Mouse (Mus musculus) lung, embryonic 15.5 days (tissue): ENCODE results near the gene Fbxw9. TPM values are rescaled to one million over a fixed set of nuclear protein-coding genes. Genes with fewer than 3 reads are reported as not detected.

ENCODE experiments used
- ATAC-seq: fragments of 200-750 bp; cut with Nextera tagmentation; 2 replicates; pipeline ENCODE4 v1.8.0; 2017; ENCODE audit warnings: moderate number of reproducible peaks, borderline replicate concordance; ENCODE audit not compliant: low FRiP score, low TSS enrichment; ENCODE audit errors: extremely low read depth
- H3K27ac ChIP-seq: fragments of 300-500 bp; sonication (generic); 2 replicates; pipeline ENCODE4 v1.5.1; 2015; ENCODE audit warnings: moderate library complexity, mild to moderate bottlenecking, inconsistent platforms
- H3K27me3 ChIP-seq: fragments of 300-500 bp; sonication (generic); 2 replicates; pipeline ENCODE4 v1.6.1; 2015; ENCODE audit warnings: inconsistent platforms
- H3K36me3 ChIP-seq: fragments of 300-500 bp; sonication (generic); 2 replicates; pipeline ENCODE4 v1.6.1; 2015; ENCODE audit warnings: inconsistent platforms
- H3K4me1 ChIP-seq: fragments of 300-500 bp; sonication (generic); 2 replicates; pipeline ENCODE4 v1.6.1; 2015; ENCODE audit warnings: inconsistent platforms
- H3K4me2 ChIP-seq: fragments of 300-500 bp; sonication (generic); 2 replicates; pipeline ENCODE4 v1.6.1; 2015; ENCODE audit warnings: inconsistent platforms, mild to moderate bottlenecking, moderate library complexity
- H3K4me3 ChIP-seq: fragments of 300-500 bp; sonication (generic); 2 replicates; pipeline ENCODE4 v1.5.1; 2015; ENCODE audit warnings: mild to moderate bottlenecking, inconsistent platforms
- H3K9ac ChIP-seq: fragments of 300-500 bp; sonication (generic); 2 replicates; pipeline ENCODE4 v1.6.1; 2015; ENCODE audit warnings: inconsistent platforms
- H3K9me3 ChIP-seq: fragments of 300-500 bp; sonication (generic); 2 replicates; pipeline ENCODE4 v1.6.1; 2016; ENCODE audit warnings: inconsistent platforms
- WGBS: fragments of 180-500 bp; shearing (Covaris S2); methylation state at CpG from one replicate; pipeline ENCODE4 v1.1.7; 2015; 5-methylcytosine and 5-hydroxymethylcytosine counted together
- polyA plus RNA-seq: library from polyadenylated mRNA; unstranded; fragments of >200 nt; fragmentation: Nextera tagmentation; extraction: Ambion mirVana; gene quantifications from 2 replicates; pipeline ENCODE4 v1.2.1, GENCODE M21; 2015

Fbxw9 gene
- polyA plus RNA-seq, result 27.9 and 28.4 TPM in 2 replicates

DNA sequence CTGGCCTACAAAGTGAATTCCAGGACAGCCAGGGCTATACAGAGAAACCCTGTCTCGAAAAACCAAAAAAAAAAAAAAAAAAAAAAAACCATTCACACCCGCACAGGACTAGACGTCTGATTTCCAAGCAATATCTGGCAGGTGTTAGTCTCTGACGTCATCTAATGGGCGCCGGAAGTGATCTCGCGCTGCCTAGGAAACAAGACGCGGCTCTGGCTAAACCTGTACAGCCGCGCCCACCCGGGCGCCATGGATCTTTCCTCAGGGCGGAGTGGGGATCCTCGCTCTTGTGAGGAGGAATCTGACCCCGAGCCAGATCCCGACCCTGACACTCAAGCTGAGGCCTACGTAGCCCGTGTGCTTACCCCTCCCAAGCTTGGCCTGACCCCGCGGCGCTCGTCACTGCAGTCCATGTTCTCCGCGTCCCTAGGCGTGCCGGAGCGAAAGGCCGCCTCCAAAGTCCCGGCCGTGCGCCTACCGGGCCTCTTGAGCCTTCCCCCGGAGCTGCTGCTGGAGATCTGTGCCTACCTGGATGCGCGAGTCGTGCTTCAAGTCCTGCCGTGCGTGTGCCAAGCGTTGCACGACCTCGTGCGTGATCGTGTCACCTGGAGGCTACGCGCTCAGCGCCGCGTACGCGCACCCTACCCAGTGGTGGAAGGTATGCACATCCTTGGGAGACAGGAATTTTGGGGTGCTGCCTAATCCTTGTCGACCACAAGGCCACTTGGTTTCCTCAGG is at the start of gene Fbxw9:
Fbxw9 (plus strand) TSS at position 177 of the 738 bp plus-strand sequence.
- Histone ChIP-seq H3K9ac (peak within 1 kb of the TSS; percentile 60), H3K27ac (no peak within 1 kb of the TSS), H3K36me3 (peaks cover 19% of the 10 kb centered on the region), H3K4me2 (peak within 1 kb of the TSS; percentile 84), H3K27me3 (no peaks in the 10 kb centered on the region), H3K9me3 (no peaks in the 10 kb centered on the region), H3K4me3 (peak within 1 kb of the TSS; percentile 76), H3K4me1 (peaks cover 8% of the 10 kb centered on the region)
- peak; percentile 85 for ATAC-seq
- WGBS, result under 1% methylated on average over 52 of the region's 53 CpGs

DNA sequence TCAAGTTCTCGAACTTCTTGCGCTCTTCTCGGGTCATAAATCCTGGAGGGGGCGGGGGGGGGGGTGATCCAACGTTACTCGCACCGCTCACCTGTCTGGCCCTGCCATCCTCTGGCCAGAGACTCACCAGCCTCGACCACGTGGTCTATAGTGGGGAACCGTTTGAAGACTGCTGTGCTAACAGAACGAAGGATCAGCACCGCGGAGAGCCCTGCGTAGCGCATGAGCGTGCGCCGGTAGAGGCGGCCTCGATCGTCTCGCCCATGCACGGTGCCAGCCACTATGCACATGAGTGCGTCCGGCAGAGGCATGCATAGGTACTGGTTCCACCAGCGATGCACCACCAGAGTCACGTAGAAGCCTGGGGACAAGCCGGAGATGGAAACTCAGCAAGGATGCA is 48.6 kb upstream of the Fbxw9 start:
- WGBS, result 11% methylated on average over 28 of the region's 28 CpGs
- H3K27ac ChIP-seq, result no peak overlapping the region
- H3K4me3 ChIP-seq, result no peak overlapping the region
- peaks cover 5% of the 10 kb centered on the region for H3K4me1 ChIP-seq
- no peak for ATAC-seq
- no peak overlapping the region for H3K9ac ChIP-seq
- H3K36me3 ChIP-seq, result no peaks in the 10 kb centered on the region
- peaks cover 69% of the 10 kb centered on the region for H3K27me3 ChIP-seq
- no peaks in the 10 kb centered on the region for H3K9me3 ChIP-seq
- no peak overlapping the region for H3K4me2 ChIP-seq

DNA sequence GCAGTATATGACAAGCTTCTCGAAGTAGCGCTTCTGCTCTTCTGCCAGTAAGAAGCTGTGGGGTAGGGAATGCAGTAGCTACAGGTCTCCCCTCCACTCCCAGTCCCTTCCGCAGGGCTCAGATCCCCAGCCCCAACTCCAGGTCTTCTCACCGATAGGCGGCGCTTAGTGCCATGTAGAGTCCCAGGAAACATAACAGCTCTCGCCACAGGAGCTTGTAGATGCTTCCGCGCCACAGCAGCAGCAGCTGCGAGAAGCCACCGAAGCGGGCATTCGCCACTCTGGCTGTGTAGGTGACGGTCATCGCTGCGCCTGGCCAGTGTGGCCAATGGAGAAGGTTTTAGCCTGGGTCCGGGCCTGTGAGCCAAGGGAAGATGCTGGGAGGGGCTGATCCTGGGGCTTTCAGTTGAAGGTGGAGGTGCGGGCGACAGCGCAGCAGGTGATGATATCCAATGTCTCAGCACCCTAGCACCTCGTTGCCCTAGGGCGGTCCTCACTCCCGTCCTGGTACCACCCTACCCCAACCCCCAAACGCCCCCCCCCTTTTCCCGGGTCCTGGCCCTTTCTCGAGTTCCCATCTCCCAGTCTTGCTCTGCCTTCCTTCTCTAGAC is 46.5 kb upstream of the Fbxw9 start:
- Histone ChIP-seq H3K4me1 (peaks cover 5% of the 10 kb centered on the region), H3K4me3 (peak overlapping the region; percentile 27), H3K27ac (no peak overlapping the region), H3K9me3 (no peaks in the 10 kb centered on the region), H3K36me3 (peaks cover 11% of the 10 kb centered on the region), H3K4me2 (peak overlapping the region; percentile 57), H3K9ac (peak overlapping the region; percentile 20; the same call in 1 of the 2 replicates), H3K27me3 (peaks cover 57% of the 10 kb centered on the region)
- ATAC-seq, result peak; percentile 53; the same call in 1 of the 2 replicates
- 3% methylated on average over 25 of the region's 26 CpGs for WGBS

DNA sequence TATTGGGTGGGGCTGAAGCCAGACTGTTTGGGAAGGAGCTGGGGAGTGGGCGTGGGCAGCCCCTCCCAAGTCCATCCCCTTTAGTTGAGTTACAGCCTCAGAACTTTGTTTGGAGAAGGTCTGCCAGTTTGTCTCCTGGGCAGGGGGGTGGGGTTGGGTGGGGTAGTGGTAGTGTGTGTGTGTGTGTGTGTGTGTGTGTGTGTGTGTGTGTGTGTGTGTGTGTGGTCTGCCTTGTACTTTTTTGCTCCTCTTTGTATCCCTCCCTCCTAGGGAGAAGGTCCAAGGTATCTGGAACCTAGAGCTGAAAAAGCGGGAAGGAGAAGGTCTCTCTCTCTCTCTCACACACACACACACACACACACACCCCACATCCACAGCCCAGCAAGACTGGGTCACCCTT is 45.4 kb upstream of the Fbxw9 start, which contains the start of gene Best2:
Best2 (minus strand) TSS at position 101 of the 400 bp plus-strand sequence.
- H3K4me2 ChIP-seq, result peak within 1 kb of the TSS; percentile 57

DNA sequence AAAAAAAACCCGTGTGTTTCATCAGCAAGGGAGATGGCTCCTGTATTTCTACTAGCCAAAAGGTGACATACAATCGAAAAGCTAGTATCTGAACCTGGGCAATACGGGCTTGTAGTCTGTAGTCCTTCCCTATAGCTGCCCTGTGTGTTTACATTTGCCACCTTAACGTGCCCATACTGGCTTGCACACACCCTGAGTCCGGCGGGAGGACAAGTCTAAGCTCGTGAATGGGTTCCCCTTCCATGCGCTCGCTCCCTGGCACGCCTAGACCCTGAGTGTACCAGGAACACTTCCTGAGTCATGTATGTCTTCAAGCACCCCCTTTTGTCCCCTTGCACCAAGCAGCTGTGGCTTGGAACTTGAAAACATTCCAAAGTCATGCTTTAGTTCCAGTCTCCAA is 43.1 kb upstream of the Fbxw9 start:
- no peak for ATAC-seq
- 60% methylated on average over 10 of the region's 10 CpGs for WGBS
- H3K4me3 ChIP-seq, result no peak overlapping the region
- H3K27me3 ChIP-seq, result peaks cover 29% of the 10 kb centered on the region
- no peaks in the 10 kb centered on the region for H3K9me3 ChIP-seq
- no peak overlapping the region for H3K4me2 ChIP-seq
- H3K27ac ChIP-seq, result no peak overlapping the region
- peaks cover 5% of the 10 kb centered on the region for H3K4me1 ChIP-seq
- no peak overlapping the region for H3K9ac ChIP-seq
- peaks cover 40% of the 10 kb centered on the region for H3K36me3 ChIP-seq

More for the DNA sequence above, 45.4 kb upstream of the Fbxw9 start, which contains the start of gene Best2:
- Histone ChIP-seq H3K27me3 (peaks cover 46% of the 10 kb centered on the region), H3K4me3 (peak within 1 kb of the TSS; percentile 27), H3K27ac (no peak within 1 kb of the TSS), H3K9ac (peak within 1 kb of the TSS; percentile 20; the same call in 1 of the 2 replicates), H3K4me1 (peaks cover 5% of the 10 kb centered on the region), H3K36me3 (peaks cover 21% of the 10 kb centered on the region), H3K9me3 (no peaks in the 10 kb centered on the region)
- WGBS, result 38% methylated on average over 1 of the region's 2 CpGs
- ATAC-seq, result no peak

DNA sequence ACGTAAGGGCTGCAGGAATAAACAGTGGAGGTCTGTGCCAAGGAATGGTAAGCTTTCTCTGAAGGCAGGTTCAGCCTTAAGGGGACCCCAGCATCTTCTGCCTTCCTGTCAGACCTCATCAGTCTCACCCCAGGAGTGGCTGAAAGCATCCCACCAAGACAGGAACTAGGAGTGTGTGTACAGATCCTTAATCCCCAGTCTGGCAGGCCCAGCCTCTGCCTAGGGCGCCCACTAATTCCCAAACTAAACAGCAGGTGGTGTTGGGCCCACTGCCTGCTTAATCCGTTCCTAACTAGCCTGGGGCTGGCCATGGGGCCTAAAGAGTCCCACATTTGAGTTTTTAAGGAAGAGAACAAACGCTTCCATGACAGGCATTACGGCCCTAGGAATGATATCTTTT is 42.6 kb upstream of the Fbxw9 start:
- no peaks in the 10 kb centered on the region for H3K9me3 ChIP-seq
- WGBS, result 45% methylated on average over 5 of the region's 5 CpGs
- peaks cover 27% of the 10 kb centered on the region for H3K27me3 ChIP-seq
- H3K9ac ChIP-seq, result no peak overlapping the region
- peaks cover 5% of the 10 kb centered on the region for H3K4me1 ChIP-seq
- H3K36me3 ChIP-seq, result peaks cover 45% of the 10 kb centered on the region
- ATAC-seq, result no peak
- no peak overlapping the region for H3K4me3 ChIP-seq
- no peak overlapping the region for H3K27ac ChIP-seq
- H3K4me2 ChIP-seq, result no peak overlapping the region

DNA sequence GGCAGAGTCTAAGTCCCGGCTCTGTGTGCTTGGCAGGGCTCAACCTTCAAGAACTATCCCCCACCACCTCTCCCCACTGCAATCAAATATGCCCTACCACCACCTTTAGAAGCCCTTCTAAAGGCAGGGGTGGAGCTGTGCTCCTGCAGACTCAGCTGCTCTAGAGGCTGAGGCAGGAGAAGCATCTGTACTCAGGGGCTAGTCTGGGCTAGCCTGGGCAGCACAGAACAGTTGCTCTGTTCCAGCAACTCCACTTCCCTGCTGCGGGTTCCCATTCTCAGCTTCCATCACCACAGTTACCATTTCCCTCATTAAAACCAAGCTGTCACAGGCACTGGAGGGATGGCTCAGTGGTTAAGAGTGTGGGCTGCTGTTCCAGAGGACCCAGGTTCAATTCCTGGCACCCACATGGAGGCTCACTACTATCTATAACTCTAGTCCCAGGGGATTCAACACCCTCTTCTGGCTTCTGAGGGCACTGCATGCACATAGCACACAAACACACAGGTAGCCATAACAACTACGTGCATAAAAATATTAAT is 38.3 kb upstream of the Fbxw9 start:
- 94% methylated on average over 3 of the region's 3 CpGs for WGBS
- H3K4me2 ChIP-seq, result no peak overlapping the region
- no peak for ATAC-seq
- H3K36me3 ChIP-seq, result peaks cover 64% of the 10 kb centered on the region
- peaks cover 22% of the 10 kb centered on the region for H3K4me1 ChIP-seq
- H3K9ac ChIP-seq, result no peak overlapping the region
- H3K9me3 ChIP-seq, result no peaks in the 10 kb centered on the region
- H3K27me3 ChIP-seq, result no peaks in the 10 kb centered on the region
- H3K4me3 ChIP-seq, result no peak overlapping the region
- no peak overlapping the region for H3K27ac ChIP-seq

DNA sequence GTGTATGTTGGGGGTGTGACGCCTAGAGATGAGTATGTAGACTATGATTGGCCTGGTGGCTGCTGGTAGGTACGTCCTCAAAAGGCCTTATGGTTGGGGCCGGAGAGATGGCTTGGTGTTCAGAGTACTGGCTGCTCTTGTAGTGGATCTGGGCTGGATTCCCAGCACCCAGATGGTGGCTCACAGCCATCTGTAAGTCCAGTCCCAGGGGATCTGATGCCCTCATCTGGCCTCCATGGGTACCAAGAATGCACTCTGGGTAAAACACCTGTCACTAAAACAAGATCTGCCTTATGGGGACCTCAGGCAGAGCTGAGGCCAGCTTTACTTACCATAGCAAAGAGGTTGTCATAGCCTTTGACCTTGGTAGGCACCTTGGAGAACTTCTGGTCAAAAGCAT is 36.0 kb upstream of the Fbxw9 start:
- 93% methylated on average over 3 of the region's 3 CpGs for WGBS

DNA sequence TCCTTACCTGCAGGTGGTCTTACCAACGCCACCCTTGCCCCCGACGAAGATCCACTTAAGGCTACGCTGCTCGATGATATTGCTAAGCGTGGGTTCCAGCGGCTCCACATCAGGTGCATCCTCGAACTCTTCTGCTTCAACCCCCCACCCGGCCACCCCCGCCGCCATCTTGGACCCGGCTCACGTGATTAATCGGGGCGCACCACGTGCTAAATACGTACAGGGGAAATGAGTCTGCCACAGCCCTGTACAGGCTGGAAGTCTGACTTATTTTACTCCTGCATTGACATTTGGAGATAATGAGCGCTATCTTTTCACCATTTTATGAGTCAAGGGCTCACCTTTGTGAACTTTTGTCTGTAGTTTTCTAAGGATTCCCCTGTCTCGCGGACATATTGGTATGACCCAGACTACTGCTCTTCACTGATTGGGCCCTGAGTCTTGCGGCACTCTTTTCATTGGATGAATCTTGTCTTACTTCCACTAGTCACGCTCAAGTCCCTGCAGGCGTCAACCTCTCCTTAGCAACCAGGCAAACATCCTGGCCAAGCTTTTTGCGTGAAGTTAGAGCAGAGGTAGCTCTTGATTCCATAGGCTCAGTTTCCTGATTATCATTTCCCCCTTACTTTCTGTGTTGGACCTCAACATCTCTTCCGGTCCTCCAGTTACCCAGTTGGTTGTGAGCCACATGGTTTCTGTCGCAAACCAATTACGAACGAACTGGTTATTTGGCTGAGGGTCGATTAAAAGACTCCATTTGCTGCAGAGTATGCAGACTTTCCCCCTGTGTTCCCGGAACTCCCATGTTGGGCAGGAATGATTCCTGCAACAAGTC is 34.5 kb upstream of the Fbxw9 start, which contains the start of gene Asna1:
Asna1 (minus strand) TSS at position 184 of the 835 bp plus-strand sequence.
- H3K27me3 ChIP-seq, result no peaks in the 10 kb centered on the region
- H3K4me3 ChIP-seq, result peak within 1 kb of the TSS; percentile 95
- peak; percentile 89 for ATAC-seq
- H3K4me1 ChIP-seq, result peaks cover 37% of the 10 kb centered on the region
- WGBS, result 5% methylated on average over 30 of the region's 30 CpGs
- H3K9me3 ChIP-seq, result no peaks in the 10 kb centered on the region
- H3K9ac ChIP-seq, result peak within 1 kb of the TSS; percentile 80
- peaks cover 45% of the 10 kb centered on the region for H3K36me3 ChIP-seq
- peak within 1 kb of the TSS; percentile 91 for H3K27ac ChIP-seq
- H3K4me2 ChIP-seq, result peak within 1 kb of the TSS; percentile 90

More for the DNA sequence above, 36.0 kb upstream of the Fbxw9 start:
- H3K27ac ChIP-seq, result no peak overlapping the region
- H3K9ac ChIP-seq, result no peak overlapping the region
- peak overlapping the region; percentile 90; the same call in 1 of the 2 replicates for H3K4me2 ChIP-seq
- H3K4me3 ChIP-seq, result peak overlapping the region; percentile 95; the same call in 1 of the 2 replicates
- H3K27me3 ChIP-seq, result no peaks in the 10 kb centered on the region
- H3K9me3 ChIP-seq, result no peaks in the 10 kb centered on the region
- H3K4me1 ChIP-seq, result peaks cover 33% of the 10 kb centered on the region
- ATAC-seq, result no peak
- peaks cover 49% of the 10 kb centered on the region for H3K36me3 ChIP-seq

DNA sequence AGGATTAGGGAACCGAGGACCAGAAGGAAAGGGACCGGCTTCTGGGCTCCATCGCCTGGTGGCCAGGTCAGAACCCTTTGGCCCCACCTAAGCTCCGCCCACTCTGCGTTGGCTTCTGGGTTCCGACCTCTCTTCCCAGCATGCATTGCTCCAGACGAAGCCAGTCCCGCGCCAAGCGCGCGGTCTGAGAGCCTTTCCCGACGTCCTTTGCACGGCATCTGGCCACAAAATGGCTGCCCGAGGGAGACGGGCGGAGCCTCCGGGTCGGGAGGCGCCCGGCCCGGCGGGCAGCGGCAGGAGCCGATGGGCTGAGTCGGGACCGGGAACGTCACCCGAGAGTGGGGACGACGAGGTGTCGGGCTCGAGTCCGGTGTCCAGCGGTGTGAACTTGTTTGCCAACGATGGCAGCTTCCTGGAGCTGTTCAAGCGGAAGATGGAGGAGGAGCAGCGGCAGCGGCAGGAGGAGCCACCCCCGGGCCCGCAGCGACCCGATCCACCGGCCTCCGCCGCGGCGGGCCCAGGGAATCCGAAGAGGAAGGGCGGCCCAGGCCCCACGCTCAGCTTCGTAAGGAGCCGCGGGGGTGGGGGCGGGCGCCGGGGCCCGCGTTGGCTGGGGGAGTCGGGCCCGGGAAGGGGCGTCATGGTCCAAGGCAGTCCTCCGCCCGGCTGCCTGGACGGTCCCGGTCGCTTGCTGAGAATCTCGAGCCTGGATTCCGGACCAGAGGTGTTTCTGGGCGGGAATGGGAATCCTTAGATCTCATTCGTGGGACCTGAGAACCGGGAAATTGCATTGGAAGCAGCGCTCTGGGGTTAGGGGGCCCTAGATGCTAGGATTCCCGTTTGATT is 33.0 kb upstream of the Fbxw9 start, which contains the start of gene Trir:
Trir (plus strand) TSS at position 154 of the 846 bp plus-strand sequence.
- H3K4me3 ChIP-seq, result peak within 1 kb of the TSS; percentile 95
- H3K27ac ChIP-seq, result peak within 1 kb of the TSS; percentile 91
- WGBS, result under 1% methylated on average over 71 of the region's 75 CpGs
- peak within 1 kb of the TSS; percentile 90 for H3K4me2 ChIP-seq
- H3K9me3 ChIP-seq, result no peaks in the 10 kb centered on the region
- peak; percentile 85 for ATAC-seq
- H3K9ac ChIP-seq, result peak within 1 kb of the TSS; percentile 99
- peaks cover 46% of the 10 kb centered on the region for H3K36me3 ChIP-seq
- H3K27me3 ChIP-seq, result no peaks in the 10 kb centered on the region
- H3K4me1 ChIP-seq, result peaks cover 37% of the 10 kb centered on the region
